Mouse (Mus musculus): ENCODE measurements at regions not wholly inside any gene's neighbourhood (a gene's known extent, or its start where the extent isn't known, plus 50 kb on each side); places are given as distances from the start of the nearest gene placed in this dataset.
A peak's percentile ranks its signal among the peaks of the same experiment; 100 is the strongest.

- no peak overlapping the region for H3K4me3 ChIP-seq (ENCODE audit: low read depth, low read length)
- no peak overlapping the region for H3K27ac ChIP-seq (ENCODE audit: low read depth, low read length)
- H3K36me3 ChIP-seq (ENCODE audit: insufficient read depth) = no peaks in the 10 kb centered on the region
- no peaks in the 10 kb centered on the region for H3K9me3 ChIP-seq (ENCODE audit: low read length)
- no peaks in the 10 kb centered on the region for H3K27me3 ChIP-seq (ENCODE audit: insufficient read depth, low read length)
- H3K9ac ChIP-seq = no peak overlapping the region
- H3K4me2 ChIP-seq (ENCODE audit: low read depth) = no peak overlapping the region
- H3K4me1 ChIP-seq (ENCODE audit: insufficient read depth) = no peaks in the 10 kb centered on the region
- peak; percentile 17 for DNase-seq
- no peak; the same call in 1 of the 2 replicates for ATAC-seq
- 43% methylated on average over 4 of the region's 4 CpGs for WGBS
- TF ChIP-seq CTCF (IDR thresholded peaks at IDR 0.05; ENCODE audit: low read depth) = no peak
Measured at GRCm38 (mm10) chr14:81098615-81099014, 1114.7 kb downstream of the Olfm4 start.

Data from forebrain, postnatal 0 days (tissue).